Mouse (Mus musculus): Measurements from ENCODE around the gene Ppp1r2. TPM values are rescaled to one million over a fixed set of nuclear protein-coding genes. Genes with fewer than 3 reads are reported as not detected.
A peak's percentile ranks its signal among the peaks of the same experiment; 100 is the strongest.

Gene Ppp1r2
- total and polyA plus RNA-seq, 3 experiments, result 33.8 to 75.4 (median 62.4) TPM

GRCm38 (mm10) chr16:31235457-31236310 lies 39.4 kb downstream of the Ppp1r2 start (continued):
- TF ChIP-seq BHLHE40 (IDR thresholded peaks at IDR 0.05; ENCODE audit: low read depth, low read length) (peak; percentile 52; the same call in 1 of the 2 replicates), CHD2 (IDR thresholded peaks at IDR 0.05; ENCODE audit: low read length) (0 out of 2 replicates have a peak, but pooled peaks have one; percentile 39), RCOR1 (conservative IDR thresholded peaks at IDR 0.05; ENCODE audit: low read depth, low read length) (no peak), EP300 (IDR thresholded peaks at IDR 0.05; ENCODE audit: low read length) (peak; percentile 37; the same call in 1 of the 2 replicates), POLR2A (IDR thresholded peaks at IDR 0.05; ENCODE audit: low read depth, low read length) (peak; percentile 63), CTCF (conservative IDR thresholded peaks at IDR 0.05 in 1 of 2, IDR thresholded peaks at IDR 0.05 in 1 of 2; ENCODE audit: low read depth in 2 of 2, low read length in 2 of 2) (no peak), MAZ (IDR thresholded peaks at IDR 0.05; ENCODE audit: low read depth, low read length) (0 out of 2 replicates have a peak, but pooled peaks have one; percentile 27), RAD21 (IDR thresholded peaks at IDR 0.05; ENCODE audit: low read depth, low read length) (no peak), IRF4 (IDR thresholded peaks at IDR 0.05; ENCODE audit: low read depth, low read length) (peak; percentile 50), POLR2AphosphoS2 (IDR thresholded peaks at IDR 0.05; ENCODE audit: low read depth, low read length) (no peak), ELF1 (IDR thresholded peaks at IDR 0.05; ENCODE audit: low read depth, low read length) (peak; percentile 75), USF1 (IDR thresholded peaks at IDR 0.05; ENCODE audit: low read depth, low read length) (no peak), MAFK (IDR thresholded peaks at IDR 0.05; ENCODE audit: insufficient replicate concordance, low read length) (no peak), ZNF384 (IDR thresholded peaks at IDR 0.05; ENCODE audit: low read depth, low read length) (no peak), ETS1 (conservative IDR thresholded peaks at IDR 0.05; ENCODE audit: low read depth, low read length) (peak; percentile 69), TBP (conservative IDR thresholded peaks at IDR 0.05; ENCODE audit: low read depth, low read length) (no peak)

- Histone ChIP-seq H3K4me2 (ENCODE audit: insufficient read depth, low read depth, poor library complexity, severe bottlenecking) (peak overlapping the region; percentile 75), H3K27ac (ENCODE audit: insufficient read depth, low read depth) (peak overlapping the region; percentile 87)
- peak; percentile 38 for DNase-seq (ENCODE audit: extremely low read depth)
- no peak for TF ChIP-seq ETS1 (conservative IDR thresholded peaks at IDR 0.05; ENCODE audit: low read depth, low read length)
- TF ChIP-seq IRF4 (IDR thresholded peaks at IDR 0.05; ENCODE audit: low read depth, low read length), result peak; percentile 22; the same call in 1 of the 2 replicates
- TF ChIP-seq ZNF384 (IDR thresholded peaks at IDR 0.05; ENCODE audit: low read depth, low read length), result peak; percentile 74
- no peak for TF ChIP-seq CTCF (conservative IDR thresholded peaks at IDR 0.05 in 1 of 2, IDR thresholded peaks at IDR 0.05 in 1 of 2; ENCODE audit: low read depth in 2 of 2, low read length in 2 of 2)
- TF ChIP-seq POLR2A (IDR thresholded peaks at IDR 0.05; ENCODE audit: low read depth, low read length), result no peak
- no peak for TF ChIP-seq USF2 (conservative IDR thresholded peaks at IDR 0.05; ENCODE audit: low read depth, low read length)
- 0 out of 2 replicates have a peak, but pooled peaks have one; percentile 53 for TF ChIP-seq KAT2A (IDR thresholded peaks at IDR 0.05; ENCODE audit: insufficient replicate concordance, low read length)
- 0 out of 2 replicates have a peak, but pooled peaks have one; percentile 22 for TF ChIP-seq TBP (conservative IDR thresholded peaks at IDR 0.05; ENCODE audit: low read depth, low read length)
- TF ChIP-seq SMC3 (IDR thresholded peaks at IDR 0.05; ENCODE audit: low read depth, low read length), result no peak
- peak; percentile 12; the same call in 1 of the 2 replicates for TF ChIP-seq NELFE (IDR thresholded peaks at IDR 0.05; ENCODE audit: low read depth, low read length)
- no peak for TF ChIP-seq EP300 (IDR thresholded peaks at IDR 0.05; ENCODE audit: low read length)
- no peak for TF ChIP-seq BHLHE40 (IDR thresholded peaks at IDR 0.05; ENCODE audit: low read depth, low read length)
- peak; percentile 81 for TF ChIP-seq MAZ (IDR thresholded peaks at IDR 0.05; ENCODE audit: low read depth, low read length)
- peak; percentile 75 for TF ChIP-seq CHD1 (IDR thresholded peaks at IDR 0.05; ENCODE audit: low read depth, low read length)
- no peak for TF ChIP-seq RCOR1 (conservative IDR thresholded peaks at IDR 0.05; ENCODE audit: low read depth, low read length)
- TF ChIP-seq SIN3A (IDR thresholded peaks at IDR 0.05; ENCODE audit: low read length), result peak; percentile 88; the same call in 1 of the 2 replicates
- no peak for TF ChIP-seq PAX5 (IDR thresholded peaks at IDR 0.05; ENCODE audit: low read length)
- no peak for TF ChIP-seq E2F4 (IDR thresholded peaks at IDR 0.05; ENCODE audit: insufficient replicate concordance, low read depth, low read length)
- no peak for TF ChIP-seq MAX (IDR thresholded peaks at IDR 0.05; ENCODE audit: low read length)
- peak; percentile 68 for TF ChIP-seq MXI1 (IDR thresholded peaks at IDR 0.05; ENCODE audit: low read depth, low read length)
- 0 out of 2 replicates have a peak, but pooled peaks have one; percentile 4 for TF ChIP-seq ELF1 (IDR thresholded peaks at IDR 0.05; ENCODE audit: low read depth, low read length)
- no peak; the same call in 1 of the 2 replicates for TF ChIP-seq POLR2AphosphoS2 (IDR thresholded peaks at IDR 0.05; ENCODE audit: low read depth, low read length)
- no peak for TF ChIP-seq ZKSCAN1 (IDR thresholded peaks at IDR 0.05; ENCODE audit: borderline replicate concordance, low read depth, low read length)
- peak; percentile 52; the same call in 1 of the 2 replicates for TF ChIP-seq ZMIZ1 (IDR thresholded peaks at IDR 0.05; ENCODE audit: low read depth, low read length)
- no peak for TF ChIP-seq USF1 (IDR thresholded peaks at IDR 0.05; ENCODE audit: low read depth, low read length)
- TF ChIP-seq RAD21 (IDR thresholded peaks at IDR 0.05; ENCODE audit: low read depth, low read length), result no peak
- TF ChIP-seq MEF2A (IDR thresholded peaks at IDR 0.05; ENCODE audit: borderline replicate concordance, low read depth, low read length), result no peak
- no peak for TF ChIP-seq HCFC1 (IDR thresholded peaks at IDR 0.05; ENCODE audit: low read depth, low read length)
These were observed 40.1 kb downstream of the Ppp1r2 start for GRCm38 (mm10) chr16:31234808-31235456.

More at GRCm38 (mm10) chr16:31234808-31235456, 40.1 kb downstream of the Ppp1r2 start:
- H3K9me3 ChIP-seq (replicated peaks; ENCODE audit: low read length), result peaks cover 6% of the 10 kb centered on the region
- H3K27me3 ChIP-seq (replicated peaks), result no peaks in the 10 kb centered on the region
- H3K79me2 ChIP-seq (replicated peaks; ENCODE audit: control insufficient read depth, extremely low read depth, insufficient read depth, poor library complexity, severe bottlenecking), result no peaks in the 10 kb centered on the region
- H3K4me3 ChIP-seq (replicated peaks in 1 of 3; ENCODE audit: low read depth in 2 of 3, low read length in 2 of 3, poor library complexity in 1 of 3), result peak overlapping the region in 2 of 3 experiments; percentile 49 to 63
- dilution Hi-C loops (cut with MboI; ENCODE audit: extremely low pct_ligation_motif_present, extremely low pct_unique_long_range_greater_than_20kb, low sequenced_read_pairs) (no loop called here), in situ Hi-C loops (cut with MboI; ENCODE audit: low pct_ligation_motif_present, low pct_unique_long_range_greater_than_20kb, low sequenced_read_pairs) (no loop called here)
- H3K36me3 ChIP-seq (replicated peaks in 1 of 2; ENCODE audit: control insufficient read depth in 1 of 2, insufficient read depth in 1 of 2, low read length in 1 of 2), result no peaks in the 10 kb centered on the region
- H3K4me1 ChIP-seq (ENCODE audit: control insufficient read depth in 1 of 2, insufficient read depth in 2 of 2), result peaks cover 18 to 31% of the 10 kb centered on the region in 2 experiments
- peak overlapping the region; percentile 50; the same call in 1 of the 2 replicates for H3K9ac ChIP-seq (ENCODE audit: insufficient read depth, low read depth)

All from CH12.LX (cell line).